8 mouse cellular contexts compared by ENCODE assay signal in the genomic region with DNA sequence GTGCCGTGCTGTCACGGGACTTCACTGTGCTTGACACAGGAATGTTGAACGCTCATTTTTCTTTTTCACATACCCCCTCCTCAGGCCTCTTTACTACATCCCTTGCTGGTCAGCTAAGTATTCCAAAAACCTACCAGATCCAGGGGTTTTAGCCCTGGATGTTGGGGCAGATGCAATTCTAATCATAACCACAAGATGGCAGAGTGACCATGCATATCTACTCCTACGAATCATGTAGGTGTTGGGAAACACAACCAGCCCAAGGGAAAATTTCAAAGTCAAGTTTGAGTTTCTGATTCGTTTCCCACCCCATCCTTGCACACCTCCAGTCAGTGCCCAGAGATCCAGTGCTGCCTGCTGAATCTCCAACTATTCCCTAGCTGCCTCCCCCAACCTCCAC. TPM values are rescaled to one million over a fixed set of nuclear protein-coding genes. Genes with fewer than 3 reads are reported as not detected.
DNase-seq lines count a peak whose midpoint lies in the region; ATAC-seq and TF ChIP-seq lines count a peak whose summit lies in the region.

No protein-coding gene starts in this region.

- H3K9ac ChIP-seq in embryonic facial prominence, embryonic 11.5 days (replicated peaks; ENCODE audit: low read length) = no peak overlapping the region
- no peak overlapping the region for H3K9ac ChIP-seq in lung, postnatal 0 days (replicated peaks; ENCODE audit: low read depth)

- no peak for TF ChIP-seq EP300 in lung, postnatal 0 days (IDR thresholded peaks at IDR 0.05)

- peak; percentile 89 for TF ChIP-seq CTCF in lung, postnatal 0 days (IDR thresholded peaks at IDR 0.05)

- no peaks in the 10 kb centered on the region for H3K27me3 ChIP-seq in embryonic facial prominence, embryonic 11.5 days (ENCODE audit: control insufficient read depth, insufficient read depth, low read length)
- peaks cover 4% of the 10 kb centered on the region; the same call in 1 of the 2 replicates for H3K27me3 ChIP-seq in lung, postnatal 0 days (replicated peaks; ENCODE audit: insufficient read depth, low read length)

- 19% methylated on average over 5 of the region's 5 CpGs for WGBS in embryonic facial prominence, embryonic 11.5 days
- 15% methylated on average over 5 of the region's 5 CpGs for WGBS in lung, postnatal 0 days

- no peaks in the 10 kb centered on the region for H3K36me3 ChIP-seq in embryonic facial prominence, embryonic 11.5 days (replicated peaks; ENCODE audit: control insufficient read depth, insufficient read depth, low read depth, low read length)
- no peaks in the 10 kb centered on the region for H3K36me3 ChIP-seq in lung, postnatal 0 days (ENCODE audit: insufficient read depth, low read length)

- intact Hi-C loops in heart, postnatal 14 days (cut with DNase I) = loop anchor here (1.0 to 10.0 kb wide), 2 partner anchors 30 to 129 kb away; no protein-coding TSS in a partner anchor

- no peak overlapping the region for H3K4me2 ChIP-seq in embryonic facial prominence, embryonic 11.5 days (ENCODE audit: low read depth, low read length)
- H3K4me2 ChIP-seq in lung, postnatal 0 days (replicated peaks; ENCODE audit: low read depth, low read length) = no peak overlapping the region

- H3K4me1 ChIP-seq in embryonic facial prominence, embryonic 11.5 days (ENCODE audit: control insufficient read depth, insufficient read depth, low read length) = no peaks in the 10 kb centered on the region
- H3K4me1 ChIP-seq in lung, postnatal 0 days (ENCODE audit: insufficient read depth, low read depth, low read length) = no peaks in the 10 kb centered on the region

- peak; percentile 52 for DNase-seq in adrenal gland, adult 2 months
- DNase-seq in adrenal gland, postnatal 25 days = no peak
- DNase-seq in R1 (ENCODE audit: low read depth, low spot score) = peak; percentile 81
- peak; percentile 87 for DNase-seq in embryonic facial prominence, embryonic 11.5 days (ENCODE audit: low spot score)
- peak; percentile 47 to 72 for DNase-seq in heart, postnatal 14 days
- DNase-seq in layer of hippocampus, adult 9-11 months = peak; percentile 49
- DNase-seq in lung, postnatal 0 days (ENCODE audit: low spot score) = peak; percentile 75
- DNase-seq in right cerebral cortex, adult 2 months (ENCODE audit: low spot score in 2 of 2) = peak; percentile 73 to 75

- no peak overlapping the region for H3K4me3 ChIP-seq in embryonic facial prominence, embryonic 11.5 days (ENCODE audit: low read depth, low read length)
- no peak overlapping the region for H3K4me3 ChIP-seq in lung, postnatal 0 days (ENCODE audit: low read depth, low read length)

- no peak for ATAC-seq in embryonic facial prominence, embryonic 11.5 days (replicated peaks; ENCODE audit: insufficient number of reproducible peaks, low FRiP score, low TSS enrichment, low read depth)
- peak; percentile 40; the same call in 1 of the 2 replicates for ATAC-seq in lung, postnatal 0 days

- H3K9me3 ChIP-seq in embryonic facial prominence, embryonic 11.5 days (replicated peaks; ENCODE audit: control insufficient read depth, low read length) = no peaks in the 10 kb centered on the region
- no peaks in the 10 kb centered on the region for H3K9me3 ChIP-seq in lung, postnatal 0 days (ENCODE audit: low read length)

- no peak overlapping the region for H3K27ac ChIP-seq in embryonic facial prominence, embryonic 11.5 days (replicated peaks; ENCODE audit: low read depth, low read length)
- no peak overlapping the region for H3K27ac ChIP-seq in lung, postnatal 0 days (ENCODE audit: low read length)

RNA-seq across cellular contexts. Expression of gene Got1, which starts 28.6 kb away (rescaled TPM):
- 100 to 1,000 TPM; 153 to 283 TPM for total RNA-seq in adrenal gland, adult 2 months (2021)
- polyA plus RNA-seq in adrenal gland, adult 2 months (2012; rRNA removed) = 55.8 and 96.7 TPM in 2 replicates
- total RNA-seq in adrenal gland, postnatal 25 days (2021) = 191 and 315 TPM in 2 replicates
- polyA plus RNA-seq in embryonic facial prominence, embryonic 11.5 days (2014; fragmentation: Nextera tagmentation; extraction: Ambion mirVana) = 44.5 and 46.3 TPM in 2 replicates
- total RNA-seq in heart, postnatal 14 days (2021) = 100 to 1,000 TPM; 687 to 721 TPM
- polyA plus RNA-seq in lung, postnatal 0 days (2015; fragmentation: Nextera tagmentation; extraction: Ambion mirVana) = 14.2 and 15.6 TPM in 2 replicates

RNA-seq across cellular contexts. Expression of gene Cnnm1, which starts 55.6 kb away (rescaled TPM):
- under 1 TPM; 0.29 to 0.48 TPM for total RNA-seq in adrenal gland, adult 2 months (2021)
- polyA plus RNA-seq in adrenal gland, adult 2 months (2012; rRNA removed) = 0.09 and 0.16 TPM in 2 replicates
- total RNA-seq in adrenal gland, postnatal 25 days (2021) = 0.21 TPM in 1 of 2 replicates, not detected in the other
- 0.48 and 0.54 TPM in 2 replicates for polyA plus RNA-seq in embryonic facial prominence, embryonic 11.5 days (2014; fragmentation: Nextera tagmentation; extraction: Ambion mirVana)
- under 1 TPM; 0.07 TPM for total RNA-seq in heart, postnatal 14 days (2021)
- polyA plus RNA-seq in lung, postnatal 0 days (2015; fragmentation: Nextera tagmentation; extraction: Ambion mirVana) = 0.25 and 0.30 TPM in 2 replicates
